Comparison of ENCODE assay signal across 8 mouse cellular contexts in genomic region chr4:117928234-117928633, GRCm38 (mm10). TPM values are rescaled to one million over a fixed set of nuclear protein-coding genes. Genes with fewer than 3 reads are reported as not detected.
A peak's percentile ranks its signal among the peaks of the same experiment; 100 is the strongest.
DNase-seq lines count a peak whose midpoint lies in the region; ATAC-seq and TF ChIP-seq lines count a peak whose summit lies in the region.

No protein-coding gene starts in this region.

- WGBS in spleen, adult 2 months, result 27% methylated on average over 6 of the region's 6 CpGs
- 16% methylated on average over 6 of the region's 6 CpGs for WGBS in forebrain, postnatal 0 days
- 24% methylated on average over 6 of the region's 6 CpGs for WGBS in olfactory bulb, adult 2 months

- peak; percentile 43 for DNase-seq in adrenal gland, postnatal 10 days
- no peak for DNase-seq in adrenal gland, adult 18-20 months (ENCODE audit: low spot score in 2 of 2)
- DNase-seq in spleen, adult 2 months (ENCODE audit: low read depth in 1 of 2, low spot score in 2 of 2), result no peak
- no peak for DNase-seq in spleen, postnatal 14 days (ENCODE audit: low spot score in 2 of 2)
- peak; percentile 89 for DNase-seq in forebrain, postnatal 0 days
- DNase-seq in liver, result peak; percentile 68
- no peak for DNase-seq in layer of hippocampus, adult 11-12 months (ENCODE audit: low spot score)

- H3K27ac ChIP-seq in spleen, adult 2 months (ENCODE audit: insufficient read depth, low read length), result no peak overlapping the region
- H3K27ac ChIP-seq in forebrain, postnatal 0 days (ENCODE audit: low read depth, low read length), result no peak overlapping the region
- H3K27ac ChIP-seq in olfactory bulb, adult 2 months (ENCODE audit: insufficient read depth, low read depth, low read length), result 0 out of 2 replicates have a peak overlapping the region, but pooled peaks have one; percentile 81

- no peak overlapping the region for H3K9ac ChIP-seq in forebrain, postnatal 0 days

- no peaks in the 10 kb centered on the region for H3K9me3 ChIP-seq in forebrain, postnatal 0 days (ENCODE audit: low read length)

- peak; percentile 72 for ATAC-seq in forebrain, postnatal 0 days

- H3K4me2 ChIP-seq in forebrain, postnatal 0 days (ENCODE audit: low read depth), result no peak overlapping the region

- peaks cover 17% of the 10 kb centered on the region for H3K27me3 ChIP-seq in spleen, adult 2 months (ENCODE audit: control insufficient read depth, insufficient read depth, low read length)
- H3K27me3 ChIP-seq in forebrain, postnatal 0 days (ENCODE audit: insufficient read depth, low read length), result peaks cover 31% of the 10 kb centered on the region

- TF ChIP-seq CTCF in spleen, adult 2 months (IDR thresholded peaks at IDR 0.05; ENCODE audit: extremely low read depth, insufficient read depth, insufficient read length, insufficient replicate concordance), result peak; percentile 56; the same call in 1 of the 2 replicates
- TF ChIP-seq CTCF in forebrain, postnatal 0 days (IDR thresholded peaks at IDR 0.05; ENCODE audit: low read depth), result peak; percentile 98
- peak; percentile 98 for TF ChIP-seq CTCF in olfactory bulb, adult 2 months (IDR thresholded peaks at IDR 0.05; ENCODE audit: insufficient read depth, low read depth, low read length)

- H3K4me1 ChIP-seq in spleen, adult 2 months (ENCODE audit: control insufficient read depth, insufficient read depth, insufficient read length), result peaks cover 12% of the 10 kb centered on the region
- peaks cover 18% of the 10 kb centered on the region; the same call in 1 of the 2 replicates for H3K4me1 ChIP-seq in forebrain, postnatal 0 days (ENCODE audit: insufficient read depth)
- H3K4me1 ChIP-seq in olfactory bulb, adult 2 months (ENCODE audit: control insufficient read depth, insufficient read depth, low read length), result peaks cover 32% of the 10 kb centered on the region

- TF ChIP-seq POLR2A in spleen, adult 2 months (IDR thresholded peaks at IDR 0.05; ENCODE audit: low read depth, low read length), result no peak
- TF ChIP-seq POLR2A in olfactory bulb, adult 2 months (IDR thresholded peaks at IDR 0.05; ENCODE audit: insufficient read depth, low read depth, low read length), result no peak

- H3K4me3 ChIP-seq in spleen, adult 2 months (ENCODE audit: extremely low read depth, insufficient read depth, insufficient read length), result no peak overlapping the region
- H3K4me3 ChIP-seq in forebrain, postnatal 0 days (ENCODE audit: low read depth, low read length), result no peak overlapping the region
- H3K4me3 ChIP-seq in olfactory bulb, adult 2 months (ENCODE audit: insufficient read depth, low read depth, low read length), result no peak overlapping the region

- peaks cover 2% of the 10 kb centered on the region; the same call in 1 of the 2 replicates for H3K36me3 ChIP-seq in spleen, adult 2 months (ENCODE audit: control insufficient read depth, insufficient read depth, low read length)
- no peaks in the 10 kb centered on the region for H3K36me3 ChIP-seq in forebrain, postnatal 0 days (ENCODE audit: insufficient read depth)

RNA-seq across cellular contexts. Expression of gene Artn, which starts 1.3 kb away (rescaled TPM):
- total RNA-seq in adrenal gland, postnatal 10 days (2021), result under 1 TPM; 0.12 to 0.42 TPM
- total RNA-seq in adrenal gland, adult 18-20 months (2021), result under 1 TPM in 1 of 2 experiments, not detected in 1; 0.38 TPM
- 0.89 and 1.2 TPM in 2 replicates for polyA plus RNA-seq in spleen, adult 2 months (2012; rRNA removed)
- 0.62 and 1.0 TPM in 2 replicates for total RNA-seq in forebrain, postnatal 0 days (2014; rRNA removed)
- 0.42 and 0.54 TPM in 2 replicates for polyA plus RNA-seq in forebrain, postnatal 0 days (2015; fragmentation: Nextera tagmentation; extraction: Ambion mirVana)
- not detected in 2 replicates for polyA plus RNA-seq in olfactory bulb, adult 2 months (2012; ENCODE audit: insufficient read depth, insufficient read length, low replicate concordance, missing spikeins)

RNA-seq across cellular contexts. Expression of gene Ipo13, which starts 13.4 kb away (rescaled TPM):
- total RNA-seq in adrenal gland, postnatal 10 days (2021), result 10 to 100 TPM; 39.0 to 55.1 TPM
- total RNA-seq in adrenal gland, adult 18-20 months (2021), result 10 to 100 TPM; 51.6 to 56.3 TPM
- polyA plus RNA-seq in spleen, adult 2 months (2012; rRNA removed), result 41.7 and 47.4 TPM in 2 replicates
- 37.9 and 42.9 TPM in 2 replicates for total RNA-seq in forebrain, postnatal 0 days (2014; rRNA removed)
- 58.1 and 61.8 TPM in 2 replicates for polyA plus RNA-seq in forebrain, postnatal 0 days (2015; fragmentation: Nextera tagmentation; extraction: Ambion mirVana)
- 213 TPM in 1 of 2 replicates, not detected in the other for polyA plus RNA-seq in olfactory bulb, adult 2 months (2012; ENCODE audit: insufficient read depth, insufficient read length, low replicate concordance, missing spikeins)

RNA-seq across cellular contexts. Expression of gene Dph2, which starts 36.4 kb away (rescaled TPM):
- 1 to 10 TPM; 5.6 to 7.0 TPM for total RNA-seq in adrenal gland, postnatal 10 days (2021)
- total RNA-seq in adrenal gland, adult 18-20 months (2021), result 10 to 100 TPM; 11.7 to 13.3 TPM
- 20.9 and 26.4 TPM in 2 replicates for polyA plus RNA-seq in spleen, adult 2 months (2012; rRNA removed)
- total RNA-seq in forebrain, postnatal 0 days (2014; rRNA removed), result 21.6 and 22.3 TPM in 2 replicates
- 16.7 and 17.4 TPM in 2 replicates for polyA plus RNA-seq in forebrain, postnatal 0 days (2015; fragmentation: Nextera tagmentation; extraction: Ambion mirVana)
- polyA plus RNA-seq in olfactory bulb, adult 2 months (2012; ENCODE audit: insufficient read depth, insufficient read length, low replicate concordance, missing spikeins), result not detected in 2 replicates

RNA-seq across cellular contexts. Expression of gene Atp6v0b, which starts 41.1 kb away (rescaled TPM):
- total RNA-seq in adrenal gland, postnatal 10 days (2021), result 100 to 1,000 TPM; 145 to 149 TPM
- total RNA-seq in adrenal gland, adult 18-20 months (2021), result 100 to 1,000 TPM; 222 to 245 TPM
- polyA plus RNA-seq in spleen, adult 2 months (2012; rRNA removed), result 382 and 485 TPM in 2 replicates
- 557 and 600 TPM in 2 replicates for total RNA-seq in forebrain, postnatal 0 days (2014; rRNA removed)
- 599 and 626 TPM in 2 replicates for polyA plus RNA-seq in forebrain, postnatal 0 days (2015; fragmentation: Nextera tagmentation; extraction: Ambion mirVana)
- polyA plus RNA-seq in olfactory bulb, adult 2 months (2012; ENCODE audit: insufficient read depth, insufficient read length, low replicate concordance, missing spikeins), result not detected in 2 replicates

RNA-seq across cellular contexts. Expression of gene B4galt2, which starts 44.9 kb away (rescaled TPM):
- total RNA-seq in adrenal gland, postnatal 10 days (2021), result 10 to 100 TPM; 14.2 to 17.7 TPM
- total RNA-seq in adrenal gland, adult 18-20 months (2021), result 10 to 100 TPM in 1 of 2 experiments, 1 to 10 TPM in 1; 9.9 to 12.9 TPM
- polyA plus RNA-seq in spleen, adult 2 months (2012; rRNA removed), result 6.5 and 7.6 TPM in 2 replicates
- total RNA-seq in forebrain, postnatal 0 days (2014; rRNA removed), result 179 and 192 TPM in 2 replicates
- 89.0 and 90.6 TPM in 2 replicates for polyA plus RNA-seq in forebrain, postnatal 0 days (2015; fragmentation: Nextera tagmentation; extraction: Ambion mirVana)
- not detected in 2 replicates for polyA plus RNA-seq in olfactory bulb, adult 2 months (2012; ENCODE audit: insufficient read depth, insufficient read length, low replicate concordance, missing spikeins)

Comparison
In these comparisons a context has a peak if more than half of its experiments do, and no peak if none do; other contexts are left out.
1. DNase-seq: peak in adrenal gland, postnatal 10 days (single experiment), forebrain, postnatal 0 days (single experiment) and liver (single experiment); none in adrenal gland, adult 18-20 months (0 of 2), spleen, adult 2 months (0 of 2), spleen, postnatal 14 days (0 of 2) and layer of hippocampus, adult 11-12 months (single experiment).
2. Peak in every context shown above with its lines, with median percentiles within 50 percentile points of each other: CTCF ChIP-seq.